8 mouse cellular contexts compared by ENCODE assay signal in the genomic region with DNA sequence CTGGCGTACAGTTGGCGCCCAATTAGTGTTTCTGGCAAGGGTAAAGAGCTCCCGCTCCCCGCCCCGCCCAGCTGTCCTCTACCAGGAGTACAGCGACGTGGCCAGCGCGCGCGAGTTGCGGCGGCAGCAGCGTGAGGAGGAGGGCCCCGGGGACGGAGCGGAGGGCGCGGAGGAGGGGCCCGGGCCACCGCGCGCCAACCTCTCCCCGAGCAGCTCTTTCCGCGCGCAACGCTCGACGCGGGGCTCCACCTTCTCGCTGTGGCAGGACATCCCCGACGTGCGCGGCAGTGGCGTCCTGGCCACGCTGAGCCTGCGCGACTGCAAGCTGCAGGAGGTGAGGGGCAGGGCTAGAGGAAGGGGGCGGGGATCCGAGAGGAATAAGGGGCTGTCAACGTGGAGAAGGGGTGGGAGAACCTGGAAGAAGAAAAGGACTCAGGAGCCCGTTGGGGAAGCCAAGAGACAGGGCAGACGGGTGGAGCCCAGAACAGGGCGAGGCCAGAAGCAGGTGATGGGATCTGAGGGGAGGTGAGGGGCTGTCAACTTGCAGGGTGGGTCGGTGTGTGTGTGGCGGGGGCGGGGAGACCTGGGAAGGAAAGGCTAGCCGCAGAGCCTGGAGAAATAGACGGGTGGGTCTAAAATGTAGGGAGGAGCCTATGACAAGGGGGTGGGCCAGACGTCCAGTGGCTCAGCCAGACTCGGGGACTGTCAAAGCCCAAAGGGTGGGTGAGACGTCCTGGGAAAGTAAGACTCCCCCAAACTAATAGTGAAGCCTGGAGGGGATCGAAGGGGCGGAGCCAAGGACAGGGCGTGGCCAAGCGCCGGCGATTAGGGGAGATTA. TPM values are rescaled to one million over a fixed set of nuclear protein-coding genes. Genes with fewer than 3 reads are reported as not detected.
DNase-seq lines count a peak whose midpoint lies in the region; ATAC-seq and TF ChIP-seq lines count a peak whose summit lies in the region.

No protein-coding gene starts in this region.

- DNase-seq in kidney, adult 18-20 months: no peak
- DNase-seq in heart, postnatal 0 days (ENCODE audit: low spot score): no peak
- DNase-seq in liver, embryonic 11.5 days (ENCODE audit: low spot score): no peak
- peak; percentile 64 for DNase-seq in retina, embryonic 14.5 days (ENCODE audit: low spot score)
- DNase-seq in cerebellum, adult 11 months: no peak
- no peak for DNase-seq in spleen, adult 18-20 months

- H3K36me3 ChIP-seq in kidney, embryonic 14.5 days (ENCODE audit: control insufficient read depth, insufficient read depth, low read length): no peaks in the 10 kb centered on the region
- H3K36me3 ChIP-seq in heart, postnatal 0 days (replicated peaks; ENCODE audit: control insufficient read depth, insufficient read depth, low read length): no peaks in the 10 kb centered on the region
- no peaks in the 10 kb centered on the region for H3K36me3 ChIP-seq in liver, embryonic 11.5 days (ENCODE audit: control insufficient read depth, insufficient read depth, low read length)

- H3K27me3 ChIP-seq in kidney, embryonic 14.5 days (ENCODE audit: control insufficient read depth, insufficient read depth, low read length): peaks cover 51% of the 10 kb centered on the region
- H3K27me3 ChIP-seq in heart, postnatal 0 days (ENCODE audit: control insufficient read depth, insufficient read depth, low read length): peaks cover 40% of the 10 kb centered on the region
- H3K27me3 ChIP-seq in liver, embryonic 11.5 days (replicated peaks; ENCODE audit: control insufficient read depth, insufficient read depth, low read length): peaks cover 82% of the 10 kb centered on the region

- no peaks in the 10 kb centered on the region for H3K9me3 ChIP-seq in kidney, embryonic 14.5 days (ENCODE audit: control insufficient read depth, low read length)
- no peaks in the 10 kb centered on the region for H3K9me3 ChIP-seq in heart, postnatal 0 days (replicated peaks; ENCODE audit: control insufficient read depth, low read length)
- H3K9me3 ChIP-seq in liver, embryonic 11.5 days (ENCODE audit: control insufficient read depth, low read length): no peaks in the 10 kb centered on the region

- WGBS in kidney, embryonic 14.5 days: 1% methylated on average over 59 of the region's 60 CpGs
- under 1% methylated on average over 58 of the region's 60 CpGs for WGBS in heart, postnatal 0 days
- 2% methylated on average over 58 of the region's 60 CpGs for WGBS in liver, embryonic 11.5 days

- peak; percentile 55 for ATAC-seq in kidney, embryonic 14.5 days (ENCODE audit: low FRiP score, low TSS enrichment)
- ATAC-seq in heart, postnatal 0 days (ENCODE audit: insufficient read depth, low read depth): peak; percentile 28; the same call in 1 of the 2 replicates
- peak; percentile 44; the same call in 1 of the 2 replicates for ATAC-seq in liver, embryonic 11.5 days (replicated peaks; ENCODE audit: low FRiP score)

- peak overlapping the region; percentile 46 for H3K4me3 ChIP-seq in kidney, embryonic 14.5 days (ENCODE audit: low read length)
- H3K4me3 ChIP-seq in brown adipose tissue, adult 24 weeks (ENCODE audit: insufficient read depth, low read depth, low read length): peak overlapping the region; percentile 16; the same call in 1 of the 2 replicates
- peak overlapping the region; percentile 35 for H3K4me3 ChIP-seq in heart, postnatal 0 days (ENCODE audit: low read depth, low read length)
- peak overlapping the region; percentile 46 for H3K4me3 ChIP-seq in liver, embryonic 11.5 days (ENCODE audit: low read depth, low read length)

- no peak overlapping the region for H3K27ac ChIP-seq in kidney, embryonic 14.5 days (ENCODE audit: low read depth, low read length)
- H3K27ac ChIP-seq in brown adipose tissue, adult 24 weeks (replicated peaks; ENCODE audit: low read depth, low read length): no peak overlapping the region
- H3K27ac ChIP-seq in heart, postnatal 0 days (ENCODE audit: low read depth): no peak overlapping the region
- no peak overlapping the region for H3K27ac ChIP-seq in liver, embryonic 11.5 days (ENCODE audit: low read depth, low read length)

- H3K9ac ChIP-seq in kidney, embryonic 14.5 days (ENCODE audit: low read depth, low read length): peak overlapping the region; percentile 44; the same call in 1 of the 2 replicates
- peak overlapping the region; percentile 1; the same call in 1 of the 2 replicates for H3K9ac ChIP-seq in heart, postnatal 0 days (replicated peaks; ENCODE audit: low read depth, low read length)
- no peak overlapping the region for H3K9ac ChIP-seq in liver, embryonic 11.5 days (ENCODE audit: low read depth, low read length)

- TF ChIP-seq CTCF in heart, postnatal 0 days (IDR thresholded peaks at IDR 0.05; ENCODE audit: low read depth): no peak

- TF ChIP-seq EP300 in heart, postnatal 0 days (IDR thresholded peaks at IDR 0.05; ENCODE audit: low read depth): no peak

- peak overlapping the region; percentile 75 for H3K4me2 ChIP-seq in kidney, embryonic 14.5 days (replicated peaks; ENCODE audit: low read depth, low read length)
- peak overlapping the region; percentile 62 for H3K4me2 ChIP-seq in heart, postnatal 0 days (ENCODE audit: low read depth, low read length)
- H3K4me2 ChIP-seq in liver, embryonic 11.5 days: peak overlapping the region; percentile 65

- peaks cover 38% of the 10 kb centered on the region for H3K4me1 ChIP-seq in kidney, embryonic 14.5 days (ENCODE audit: control insufficient read depth, insufficient read depth, low read length)
- H3K4me1 ChIP-seq in brown adipose tissue, adult 24 weeks (ENCODE audit: control insufficient read depth, insufficient read depth, insufficient read length, low read length): no peaks in the 10 kb centered on the region; the same call in 1 of the 2 replicates
- H3K4me1 ChIP-seq in heart, postnatal 0 days (ENCODE audit: control insufficient read depth, insufficient read depth): peaks cover 8% of the 10 kb centered on the region; the same call in 1 of the 2 replicates
- peaks cover 17% of the 10 kb centered on the region for H3K4me1 ChIP-seq in liver, embryonic 11.5 days (replicated peaks; ENCODE audit: control insufficient read depth, insufficient read depth, low read length)

RNA-seq across cellular contexts. Expression of a gene that starts 8.7 kb away (rescaled TPM):
- polyA plus RNA-seq in kidney, embryonic 14.5 days (2014; fragmentation: Nextera tagmentation; extraction: Ambion mirVana): 6.8 and 7.4 TPM in 2 replicates
- polyA plus RNA-seq in brown adipose tissue, adult 24 weeks (2012; ENCODE audit: insufficient read depth, insufficient read length, missing spikeins): 3.2 and 3.6 TPM in 2 replicates
- total RNA-seq in heart, postnatal 0 days (2014; rRNA removed; ENCODE audit: low replicate concordance): 0.66 and 2.5 TPM in 2 replicates
- polyA plus RNA-seq in heart, postnatal 0 days (2015; fragmentation: Nextera tagmentation; extraction: Ambion mirVana): 1.5 and 1.6 TPM in 2 replicates
- 2.3 and 2.5 TPM in 2 replicates for polyA plus RNA-seq in liver, embryonic 11.5 days (2014; fragmentation: Nextera tagmentation; extraction: Ambion mirVana)

RNA-seq across cellular contexts. Expression of a gene that starts 34.2 kb away (rescaled TPM):
- 3.6 and 5.0 TPM in 2 replicates for polyA plus RNA-seq in kidney, embryonic 14.5 days (2014; fragmentation: Nextera tagmentation; extraction: Ambion mirVana)
- polyA plus RNA-seq in brown adipose tissue, adult 24 weeks (2012; ENCODE audit: insufficient read depth, insufficient read length, missing spikeins): not detected in 2 replicates
- 13.2 TPM in 1 of 2 replicates, not detected in the other for total RNA-seq in heart, postnatal 0 days (2014; rRNA removed; ENCODE audit: low replicate concordance)
- 1.3 and 1.6 TPM in 2 replicates for polyA plus RNA-seq in heart, postnatal 0 days (2015; fragmentation: Nextera tagmentation; extraction: Ambion mirVana)
- polyA plus RNA-seq in liver, embryonic 11.5 days (2014; fragmentation: Nextera tagmentation; extraction: Ambion mirVana): 4.5 and 4.6 TPM in 2 replicates

RNA-seq across cellular contexts. Expression of a gene that starts 53.0 kb away (rescaled TPM):
- 3.7 and 3.9 TPM in 2 replicates for polyA plus RNA-seq in kidney, embryonic 14.5 days (2014; fragmentation: Nextera tagmentation; extraction: Ambion mirVana)
- 1.6 and 1.7 TPM in 2 replicates for polyA plus RNA-seq in brown adipose tissue, adult 24 weeks (2012; ENCODE audit: insufficient read depth, insufficient read length, missing spikeins)
- total RNA-seq in heart, postnatal 0 days (2014; rRNA removed; ENCODE audit: low replicate concordance): 10.1 and 11.7 TPM in 2 replicates
- polyA plus RNA-seq in heart, postnatal 0 days (2015; fragmentation: Nextera tagmentation; extraction: Ambion mirVana): 1.4 TPM in 2 replicates
- polyA plus RNA-seq in liver, embryonic 11.5 days (2014; fragmentation: Nextera tagmentation; extraction: Ambion mirVana): 2.5 and 2.9 TPM in 2 replicates
